8 mouse cellular contexts compared by ENCODE assay signal in genomic region chr17:80887021-80887748, GRCm38 (mm10). TPM values are rescaled to one million over a fixed set of nuclear protein-coding genes. Genes with fewer than 3 reads are reported as not detected.
DNase-seq lines count a peak whose midpoint lies in the region; ATAC-seq lines count a peak whose summit lies in the region.

No protein-coding gene starts in this region.

- no peak for ATAC-seq in heart, embryonic 13.5 days (ENCODE audit: extremely low read depth, insufficient number of reproducible peaks, low FRiP score, low TSS enrichment)
- ATAC-seq in CD4-positive, CD25-positive, alpha-beta regulatory T cell, adult 4 months, result no peak

- peak overlapping the region; percentile 43 for H3K4me2 ChIP-seq in heart, embryonic 13.5 days

- no peaks in the 10 kb centered on the region for H3K9me3 ChIP-seq in heart, embryonic 13.5 days

- no peaks in the 10 kb centered on the region for H3K36me3 ChIP-seq in heart, embryonic 13.5 days

- WGBS in heart, embryonic 13.5 days, result 49% methylated on average over 18 of the region's 18 CpGs

- H3K27me3 ChIP-seq in heart, embryonic 13.5 days (replicated peaks), result no peaks in the 10 kb centered on the region

- H3K4me1 ChIP-seq in heart, embryonic 13.5 days, result peaks cover 51% of the 10 kb centered on the region

- H3K27ac ChIP-seq in heart, embryonic 13.5 days (replicated peaks), result peak overlapping the region; percentile 79

- H3K9ac ChIP-seq in heart, embryonic 13.5 days, result peak overlapping the region; percentile 38; the same call in 1 of the 2 replicates

- no peak for DNase-seq in heart, postnatal 25 days (ENCODE audit: low spot score)
- DNase-seq in cerebellum, postnatal 36 days, result peak; percentile 20 to 41
- peak; percentile 33 for DNase-seq in heart, postnatal 4 days
- peak; percentile 35 for DNase-seq in neural tube, embryonic 10.5 days (ENCODE audit: extremely low spot score, low spot score)
- DNase-seq in left cerebral cortex, postnatal 25 days (ENCODE audit: low spot score in 2 of 2), result no peak
- DNase-seq in left cerebral cortex, adult 18-20 months (ENCODE audit: low spot score in 2 of 2), result no peak

- no peak overlapping the region for H3K4me3 ChIP-seq in heart, embryonic 13.5 days

- intact Hi-C loops in heart, postnatal 25 days (cut with DNase I), result no loop called here
- intact Hi-C loops in left cerebral cortex, postnatal 25 days (cut with DNase I), result no loop called here

RNA-seq across cellular contexts. Expression of gene Tmem178, which starts 57.2 kb away (rescaled TPM):
- 5.4 and 6.0 TPM in 2 replicates for polyA plus RNA-seq in heart, embryonic 13.5 days (2015; fragmentation: Nextera tagmentation; extraction: Ambion mirVana)
- under 1 TPM; 0.34 to 0.45 TPM for total RNA-seq in heart, postnatal 25 days (2021)
- total RNA-seq in heart, postnatal 4 days (2021), result 1 to 10 TPM; 3.2 TPM
- total RNA-seq in left cerebral cortex, postnatal 25 days (2021), result 100 to 1,000 TPM in 1 of 2 experiments, 10 to 100 TPM in 1; 98.7 to 124 TPM
- polyA plus RNA-seq in CD4-positive, CD25-positive, alpha-beta regulatory T cell, adult 4 months (2017; shearing (Covaris generic)), result not detected
- 100 to 1,000 TPM; 104 to 117 TPM for total RNA-seq in left cerebral cortex, adult 18-20 months (2021)

Comparison
In these comparisons a context has a peak if more than half of its experiments do, and no peak if none do; other contexts are left out.
1. DNase-seq: peak in cerebellum, postnatal 36 days (2 of 2), heart, postnatal 4 days (single experiment) and neural tube, embryonic 10.5 days (single experiment); none in heart, postnatal 25 days (single experiment), left cerebral cortex, postnatal 25 days (0 of 2) and left cerebral cortex, adult 18-20 months (0 of 2).
2. RNA of gene Tmem178, which starts 57.2 kb away (total RNA-seq): 98.7 to 124 TPM in left cerebral cortex, postnatal 25 days and 104 to 117 TPM in left cerebral cortex, adult 18-20 months; 3.2 TPM in heart, postnatal 4 days and 0.34 to 0.45 TPM in heart, postnatal 25 days; every median in the first group is over 10 times any median in the second.